Mouse (Mus musculus) cerebellum, postnatal 36 days (tissue): ENCODE results near the gene Gsc2.

Experiments used
- DNase-seq, 2 experiments: peaks; one replicate each; pipeline ENCODE4 v3.0.0; 2021 to 2022; ENCODE audit warnings: mixed read lengths in 2 of 2

The Gsc2 gene

DNA sequence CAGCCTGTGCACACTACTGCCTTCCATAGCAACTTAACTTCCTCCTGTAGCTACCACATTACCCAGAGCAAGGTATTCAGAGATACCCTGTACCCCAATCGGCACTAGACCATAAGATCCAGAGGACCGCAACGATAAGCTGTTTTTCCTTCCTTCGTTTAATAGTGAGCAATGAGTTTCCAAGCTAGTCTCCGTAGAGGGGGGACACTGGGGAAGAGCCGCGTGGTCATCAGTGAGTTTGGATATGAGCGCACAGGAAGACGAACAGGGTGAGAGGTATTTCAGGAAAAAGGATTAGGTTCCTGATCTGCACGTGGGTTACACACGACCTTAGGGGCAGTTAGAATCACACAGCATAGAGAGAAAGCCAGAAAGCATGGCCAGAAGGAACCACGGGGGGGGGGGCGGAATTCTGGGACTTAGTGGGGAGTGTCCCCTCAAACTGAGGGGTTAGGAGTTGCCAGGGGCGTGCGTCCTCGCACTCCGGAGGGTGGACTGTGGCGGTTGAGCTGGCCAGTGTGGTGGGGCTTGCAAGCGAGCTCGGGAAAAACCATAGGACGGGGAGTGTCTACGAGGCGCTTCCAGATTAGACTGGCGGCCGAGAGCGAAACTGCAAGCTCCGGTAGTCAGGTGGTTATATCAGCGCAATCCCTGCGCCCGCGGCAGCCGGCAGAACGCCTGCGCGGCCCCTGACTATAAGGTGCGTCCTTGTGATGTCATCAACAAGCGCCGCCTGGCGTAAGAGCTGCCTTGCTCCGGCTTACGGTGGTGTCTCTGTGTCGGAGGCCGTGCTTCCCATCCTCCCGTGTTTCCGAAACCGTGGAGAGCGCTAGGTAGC lies 6.7 kb upstream of the Gsc2 start:
- peak; percentile 96 to 97 for DNase-seq

GRCm38 (mm10) chr16:17920586-17920985 lies 5.7 kb upstream of the Gsc2 start:
- DNase-seq, result no peak

GRCm38 (mm10) chr16:17911052-17911595 lies 3.7 kb downstream of the Gsc2 start, which contains the start of gene Ess2:
Gene Ess2, minus strand, starts transcription at chr16:17911348.
- DNase-seq, result peak; percentile 91 to 93

DNA sequence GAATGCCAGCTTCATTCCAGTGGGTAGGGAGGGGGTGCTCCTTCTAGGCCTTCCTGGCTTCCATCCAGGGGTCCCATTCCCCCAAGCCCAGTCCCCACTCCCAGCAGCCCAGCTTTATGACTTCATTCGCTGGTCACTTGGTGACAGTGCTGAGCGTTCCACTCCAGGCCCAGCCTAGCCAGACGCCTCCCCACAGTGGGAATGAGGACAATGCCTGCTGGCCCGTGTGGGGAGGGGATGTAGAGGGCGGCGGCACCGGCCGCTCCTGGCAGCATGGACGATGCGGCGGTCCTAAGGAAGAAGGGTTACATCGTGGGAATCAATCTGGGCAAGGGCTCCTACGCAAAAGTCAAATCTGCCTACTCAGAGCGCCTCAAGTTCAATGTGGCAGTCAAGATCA lies 16.4 kb downstream of the Gsc2 start, which contains the start of the genes Dgcr2 and Tssk2:
Dgcr2 (minus strand) TSS at position 101 of the 400 bp plus-strand sequence.
Tssk2 (plus strand) TSS at position 176 of the 400 bp plus-strand sequence.
- DNase-seq, result no peak

- no peak for DNase-seq
Observed at GRCm38 (mm10) chr16:17896091-17896490, 18.8 kb downstream of the Gsc2 start.

GRCm38 (mm10) chr16:17893923-17894322 lies 20.9 kb downstream of the Gsc2 start, which contains the start of gene Tssk1:
Gene Tssk1, plus strand, starts transcription at chr16:17894223.
- no peak for DNase-seq

GRCm38 (mm10) chr16:17892606-17893005 lies 22.3 kb downstream of the Gsc2 start:
- peak; percentile 89 to 91 for DNase-seq

DNA sequence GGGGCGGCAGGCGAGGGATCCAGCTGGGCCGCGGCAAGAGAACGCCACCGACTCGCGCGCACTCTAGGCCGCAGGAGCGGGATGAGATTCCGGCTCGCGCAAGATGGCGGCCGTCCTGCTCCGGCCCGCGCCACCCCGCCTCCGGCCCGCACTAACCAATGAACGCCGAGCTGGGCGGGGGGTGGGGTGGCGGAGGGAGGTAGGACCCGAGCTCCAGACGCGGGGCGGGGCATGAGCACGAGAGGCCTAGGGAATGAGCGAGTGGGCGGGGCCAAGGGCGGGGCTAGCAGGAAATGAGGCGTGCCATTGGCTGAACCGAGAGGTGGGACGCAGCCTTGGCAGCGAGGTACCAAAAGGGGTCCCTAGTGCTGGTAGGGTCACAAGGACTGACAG lies 23.3 kb downstream of the Gsc2 start, which contains the start of gene Gm20518:
Gm20518 (minus strand) TSS at position 105 of the 393 bp plus-strand sequence.
- peak; percentile 100 for DNase-seq

DNA sequence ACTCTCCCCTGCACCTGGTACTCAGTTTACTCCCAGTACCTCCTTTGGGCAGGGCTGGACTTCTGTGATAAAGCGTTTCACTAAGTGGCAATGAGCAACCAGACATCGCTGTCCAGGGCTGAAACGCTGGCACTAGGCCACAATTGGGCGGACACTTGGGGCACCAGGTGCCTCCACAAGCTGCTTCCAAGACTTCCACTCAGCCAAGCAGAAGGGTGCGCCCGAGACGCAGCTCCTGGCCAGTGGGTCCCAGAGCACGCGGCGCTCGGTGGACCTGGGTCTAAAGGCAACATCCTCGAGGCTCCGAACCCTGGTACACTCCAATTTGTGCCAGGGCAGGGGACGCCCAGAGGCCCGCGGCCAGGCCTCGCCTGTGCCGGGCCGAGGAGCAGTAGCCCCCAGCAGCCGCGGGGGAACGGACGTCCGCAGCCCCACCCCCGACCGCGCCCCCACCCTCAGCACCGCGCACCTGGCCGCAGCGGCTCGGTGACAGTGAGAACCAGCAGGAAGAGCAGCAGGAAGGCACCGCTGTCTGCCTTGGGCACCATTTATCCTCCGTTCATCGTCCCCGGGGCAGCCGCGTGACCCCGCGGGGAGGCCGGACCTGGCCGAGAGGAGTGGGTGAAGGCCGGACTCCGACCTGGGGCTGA lies 23.8 kb downstream of the Gsc2 start:
- DNase-seq, result peak; percentile 93 to 94

DNA sequence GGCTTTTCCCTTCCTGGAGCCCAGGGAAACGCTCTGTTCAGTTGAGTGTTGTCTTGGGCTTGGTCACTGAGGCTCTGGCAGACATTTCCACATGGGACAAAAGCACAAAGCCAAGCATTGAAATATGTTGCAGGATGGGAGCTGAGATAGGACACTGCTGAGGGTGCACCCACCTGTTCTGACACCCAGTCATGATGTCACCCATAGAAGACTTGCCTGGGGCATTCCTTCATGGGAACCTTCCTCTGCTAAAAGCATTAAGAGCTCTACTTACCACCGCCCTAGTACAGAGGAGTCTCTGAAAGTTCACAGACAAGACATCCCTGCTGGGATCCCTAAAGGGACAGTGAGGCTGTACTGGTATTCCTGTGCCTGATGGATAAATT lies 24.5 kb downstream of the Gsc2 start:
- DNase-seq, result no peak

DNA sequence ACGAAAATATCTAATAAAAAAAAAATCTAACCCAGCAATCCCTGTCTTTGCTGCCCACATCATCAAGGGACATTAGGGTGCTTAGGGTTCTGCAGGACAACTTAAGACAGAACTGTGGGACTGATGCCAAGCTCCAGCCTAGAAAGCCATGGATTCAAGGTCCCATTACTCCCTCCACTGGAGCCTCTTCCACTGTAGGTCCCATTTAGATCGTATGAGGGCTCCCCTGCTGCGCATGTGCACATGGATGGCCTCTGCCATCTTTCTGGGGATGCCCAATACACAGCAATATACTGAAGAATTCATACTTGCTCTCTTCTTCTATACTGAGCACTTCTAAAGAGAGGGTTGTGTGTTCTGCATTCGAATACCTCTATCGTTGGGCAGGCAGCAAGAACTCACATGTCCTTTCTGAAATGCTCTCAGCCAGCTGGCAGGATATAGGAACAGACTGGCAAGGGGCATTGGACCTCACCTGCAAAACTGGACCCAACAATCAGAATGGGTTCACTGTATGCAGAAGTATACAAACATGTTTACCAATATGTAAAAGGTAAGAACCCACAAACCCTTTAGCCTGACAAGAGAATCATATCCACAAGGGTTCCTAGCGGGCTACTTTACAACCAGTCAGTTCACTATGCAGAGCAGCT lies 25.0 kb downstream of the Gsc2 start:
- DNase-seq, result peak; percentile 32 to 34

DNA sequence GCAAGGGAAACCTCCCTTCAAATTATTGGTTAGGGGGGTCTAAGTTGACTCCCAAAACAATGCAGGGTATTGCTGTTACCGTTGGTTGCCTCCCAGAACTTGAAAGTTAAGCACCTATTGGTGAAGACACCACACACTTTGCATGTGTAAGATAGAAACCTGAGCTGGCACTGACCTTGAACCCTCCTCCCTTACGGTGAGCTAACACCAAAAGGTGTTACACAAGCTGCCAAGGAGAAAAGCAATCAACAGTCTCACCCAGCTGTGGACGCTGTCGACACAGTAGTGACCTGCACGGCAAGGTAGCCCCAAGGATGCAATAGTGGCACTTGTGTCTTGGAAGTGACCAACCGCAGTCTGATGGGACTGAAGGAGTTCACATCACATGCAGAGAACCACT lies 30.7 kb downstream of the Gsc2 start:
- DNase-seq, result no peak

- no peak for DNase-seq
Observed at GRCm38 (mm10) chr16:17882196-17882595, 32.7 kb downstream of the Gsc2 start.

DNA sequence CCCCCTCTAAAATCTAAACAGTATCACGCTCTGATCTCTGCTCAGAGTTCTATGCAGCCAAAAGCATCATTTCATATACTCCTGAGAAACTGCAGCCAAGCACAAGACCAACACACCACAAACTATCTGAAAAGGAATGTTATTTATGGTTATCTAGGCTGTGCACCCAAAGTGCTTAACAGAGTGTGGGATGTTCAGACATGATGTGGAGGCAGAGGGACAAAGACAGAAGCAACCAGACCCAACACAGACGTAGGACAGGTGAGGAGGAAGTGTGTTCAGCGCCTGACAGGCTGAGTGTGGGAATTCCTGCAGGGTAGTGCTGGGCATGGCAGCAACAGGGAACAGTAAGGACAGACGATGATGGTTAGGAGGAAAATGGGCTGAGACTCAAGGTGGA lies 35.3 kb downstream of the Gsc2 start:
- no peak for DNase-seq

DNA sequence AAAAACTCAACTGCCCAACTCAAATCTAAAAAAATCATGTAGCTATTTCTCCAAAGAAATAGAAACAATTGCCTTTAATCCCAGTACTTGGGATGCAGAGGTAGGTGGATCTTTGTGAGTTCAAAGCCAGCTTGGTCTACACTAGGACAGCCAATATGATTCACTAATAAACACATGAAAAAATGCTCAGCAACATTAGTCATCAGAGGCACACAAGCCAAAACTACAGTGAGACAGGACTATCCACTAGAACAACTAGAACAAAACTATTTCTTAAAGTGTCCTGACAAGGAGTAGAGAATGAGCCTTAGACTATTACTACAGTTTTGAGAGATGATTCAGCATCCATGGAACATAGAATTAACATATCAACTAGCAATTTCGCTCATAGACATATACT lies 38.8 kb downstream of the Gsc2 start:
- no peak for DNase-seq

DNA sequence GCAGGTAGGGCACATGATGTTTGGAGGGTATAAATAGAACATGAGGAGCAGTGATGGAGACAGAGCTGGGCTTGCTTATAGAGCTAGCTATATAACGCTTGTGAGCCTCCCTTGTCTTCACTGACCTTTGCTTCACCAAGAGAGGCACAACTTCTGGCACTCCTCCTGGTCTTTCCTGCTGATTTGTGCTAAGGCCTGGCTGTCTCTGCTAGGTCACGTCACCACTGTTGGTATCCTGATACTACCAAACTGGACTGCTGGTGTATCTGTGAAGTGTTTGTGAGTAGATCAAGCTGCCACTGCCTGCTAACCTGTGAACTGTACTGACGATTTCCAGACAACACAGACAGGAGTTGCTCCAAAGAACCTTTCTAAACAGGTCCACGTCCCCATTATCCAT lies 39.7 kb downstream of the Gsc2 start:
- peak in 1 of 2 experiments; percentile 33 for DNase-seq

- no peak for DNase-seq
Observed at GRCm38 (mm10) chr16:17872995-17873394, 41.9 kb downstream of the Gsc2 start.

DNA sequence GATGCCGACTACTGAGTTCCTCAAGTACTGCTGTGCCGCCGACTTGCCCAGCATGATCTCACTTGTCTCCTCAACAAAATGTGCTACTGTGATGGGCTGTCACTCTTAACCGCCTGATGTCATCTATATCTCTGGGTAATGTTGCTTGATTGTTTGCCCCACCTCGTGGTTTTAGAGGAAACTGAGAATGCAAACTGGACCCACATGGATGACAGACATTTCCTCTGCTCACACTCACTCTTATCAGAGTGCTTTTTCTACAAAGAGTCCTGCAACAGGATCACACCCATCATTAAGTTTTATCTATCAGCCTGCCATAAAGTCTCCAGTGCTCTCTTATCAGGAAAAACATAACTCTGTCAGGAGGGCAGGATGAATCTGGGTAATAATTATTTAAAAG lies 43.6 kb downstream of the Gsc2 start:
- no peak for DNase-seq

DNA sequence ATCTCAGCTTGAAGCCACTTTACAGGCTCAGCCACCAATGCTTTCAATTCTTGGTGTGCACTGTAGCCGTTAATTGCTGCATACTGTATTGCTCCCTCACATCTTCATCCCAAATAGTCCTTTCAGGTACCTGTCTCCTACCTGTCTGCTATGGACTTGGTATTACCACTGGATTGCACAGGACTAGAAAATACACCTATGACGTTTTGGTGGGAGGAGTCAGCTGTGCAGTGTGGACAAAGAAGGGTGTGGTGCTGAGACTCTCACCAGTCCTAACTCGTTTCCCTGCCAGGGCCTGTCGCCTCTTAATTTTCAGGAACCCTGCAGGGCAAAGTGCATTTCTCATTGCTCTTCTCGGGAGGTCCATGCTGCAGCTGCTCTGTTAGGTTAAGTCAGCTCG lies 49.1 kb downstream of the Gsc2 start:
- DNase-seq, result peak in 1 of 2 experiments; percentile 35

GRCm38 (mm10) chr16:17865293-17865692 lies 49.6 kb downstream of the Gsc2 start:
- no peak for DNase-seq
